18 mouse cellular contexts compared by ENCODE assay signal in the genomic region with DNA sequence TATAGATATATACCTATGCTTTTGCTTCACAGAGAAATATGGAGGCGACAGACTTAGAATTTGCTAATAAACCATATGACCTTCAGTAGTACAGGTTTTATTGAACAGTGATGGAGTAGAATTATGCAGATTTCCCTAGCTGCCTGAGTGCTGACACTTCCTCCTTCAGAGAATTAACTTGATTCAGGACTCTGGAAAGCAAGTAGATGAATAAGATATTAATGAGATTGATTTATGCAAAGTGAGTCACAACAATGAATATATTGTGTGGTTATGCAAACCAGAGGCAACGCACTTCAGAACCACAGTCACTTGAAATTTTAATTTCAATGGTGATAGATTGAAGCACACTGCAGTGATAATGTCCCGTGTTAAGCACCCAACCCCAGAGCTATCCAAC.
DNase-seq lines count a peak whose midpoint lies in the region; ATAC-seq and TF ChIP-seq lines count a peak whose summit lies in the region.
"Had no signal": no experiment of that assay in that cellular context is flagged by ENCODE, and none has a peak within 500 bp of the region (broad histone marks: within the 10 kb centered on the region; RNA-seq: fewer than 3 reads in every experiment).

No protein-coding gene starts in this region.

- peaks cover 15% of the 10 kb centered on the region for H3K4me1 ChIP-seq in midbrain, embryonic 12.5 days
- H3K4me1 ChIP-seq in midbrain, embryonic 10.5 days, result 0 out of 2 replicates have a peak, but pooled peaks cover 9% of the 10 kb centered on the region
- H3K4me1 ChIP-seq in forebrain, embryonic 14.5 days (ENCODE audit: control insufficient read depth, insufficient read depth, low read length), result no peaks in the 10 kb centered on the region
- H3K4me1 ChIP-seq in hindbrain, embryonic 14.5 days (replicated peaks; ENCODE audit: control insufficient read depth, insufficient read depth, low read length), result no peaks in the 10 kb centered on the region
- H3K4me1 ChIP-seq in midbrain, embryonic 16.5 days (ENCODE audit: control insufficient read depth, insufficient read depth, low read length), result peaks cover 6% of the 10 kb centered on the region; the same call in 1 of the 2 replicates
- H3K4me1 ChIP-seq in stomach, postnatal 0 days (replicated peaks; ENCODE audit: control insufficient read depth, insufficient read depth), result no peaks in the 10 kb centered on the region
- H3K4me1 ChIP-seq: embryonic facial prominence, embryonic 10.5 days had no signal

- no peaks in the 10 kb centered on the region for H3K27me3 ChIP-seq in midbrain, embryonic 12.5 days
- no peaks in the 10 kb centered on the region for H3K27me3 ChIP-seq in midbrain, embryonic 10.5 days (ENCODE audit: low read depth, poor library complexity, severe bottlenecking)
- H3K27me3 ChIP-seq in forebrain, embryonic 14.5 days (replicated peaks; ENCODE audit: control insufficient read depth, insufficient read depth, low read length), result no peaks in the 10 kb centered on the region
- H3K27me3 ChIP-seq in hindbrain, embryonic 14.5 days (ENCODE audit: control insufficient read depth, insufficient read depth, low read length), result no peaks in the 10 kb centered on the region
- no peaks in the 10 kb centered on the region for H3K27me3 ChIP-seq in midbrain, embryonic 16.5 days (ENCODE audit: control insufficient read depth, insufficient read depth, low read depth, low read length)
- no peaks in the 10 kb centered on the region for H3K27me3 ChIP-seq in stomach, postnatal 0 days (ENCODE audit: control insufficient read depth, insufficient read depth, low read length)

- 62% methylated on average over 3 of the region's 3 CpGs for WGBS in midbrain, embryonic 12.5 days
- 82% methylated on average over 3 of the region's 3 CpGs for WGBS in midbrain, embryonic 10.5 days
- 45% methylated on average over 3 of the region's 3 CpGs for WGBS in forebrain, embryonic 14.5 days
- WGBS in hindbrain, embryonic 14.5 days, result 34% methylated on average over 3 of the region's 3 CpGs
- 52% methylated on average over 3 of the region's 3 CpGs for WGBS in midbrain, embryonic 16.5 days
- WGBS in stomach, postnatal 0 days, result 79% methylated on average over 3 of the region's 3 CpGs

- no peak for TF ChIP-seq EP300 in stomach, postnatal 0 days (optimal IDR thresholded peaks at IDR 0.05)

- TF ChIP-seq CTCF in stomach, postnatal 0 days (IDR thresholded peaks at IDR 0.05; ENCODE audit: low read depth), result no peak

- ATAC-seq in midbrain, embryonic 12.5 days (ENCODE audit: low FRiP score, low read depth), result peak; percentile 77
- peak; percentile 86 for ATAC-seq in forebrain, embryonic 14.5 days
- peak; percentile 53; the same call in 1 of the 2 replicates for ATAC-seq in hindbrain, embryonic 14.5 days (ENCODE audit: low FRiP score)
- ATAC-seq in midbrain, embryonic 16.5 days, result peak; percentile 73; the same call in 1 of the 2 replicates
- no peak for ATAC-seq in stomach, postnatal 0 days (ENCODE audit: low FRiP score, low TSS enrichment)

- H3K4me2 ChIP-seq in midbrain, embryonic 12.5 days (replicated peaks), result no peak overlapping the region
- no peak overlapping the region; the same call in 1 of the 2 replicates for H3K4me2 ChIP-seq in forebrain, embryonic 14.5 days (ENCODE audit: low read length)
- H3K4me2 ChIP-seq in hindbrain, embryonic 14.5 days (replicated peaks), result no peak overlapping the region
- no peak overlapping the region for H3K4me2 ChIP-seq in midbrain, embryonic 16.5 days (ENCODE audit: low read length)
- no peak overlapping the region for H3K4me2 ChIP-seq in stomach, postnatal 0 days (replicated peaks; ENCODE audit: low read depth)

- H3K4me3 ChIP-seq in midbrain, embryonic 12.5 days, result no peak overlapping the region
- no peak overlapping the region for H3K4me3 ChIP-seq in midbrain, embryonic 10.5 days
- H3K4me3 ChIP-seq in forebrain, embryonic 14.5 days (ENCODE audit: low read depth, low read length), result no peak overlapping the region
- H3K4me3 ChIP-seq in hindbrain, embryonic 14.5 days (replicated peaks; ENCODE audit: low read length), result no peak overlapping the region
- no peak overlapping the region for H3K4me3 ChIP-seq in midbrain, embryonic 16.5 days (ENCODE audit: low read depth, low read length)
- no peak overlapping the region for H3K4me3 ChIP-seq in stomach, postnatal 0 days (ENCODE audit: low read depth, low read length)
- H3K4me3 ChIP-seq: embryonic facial prominence, embryonic 10.5 days; layer of hippocampus, adult 2 months had no signal

- H3K27ac ChIP-seq in midbrain, embryonic 12.5 days (replicated peaks), result no peak overlapping the region
- H3K27ac ChIP-seq in midbrain, embryonic 10.5 days (replicated peaks), result no peak overlapping the region
- H3K27ac ChIP-seq in forebrain, embryonic 14.5 days (ENCODE audit: low read depth, low read length), result no peak overlapping the region
- no peak overlapping the region for H3K27ac ChIP-seq in hindbrain, embryonic 14.5 days
- 0 out of 2 replicates have a peak overlapping the region, but pooled peaks have one; percentile 4 for H3K27ac ChIP-seq in midbrain, embryonic 16.5 days (ENCODE audit: low read length)
- no peak overlapping the region for H3K27ac ChIP-seq in stomach, postnatal 0 days (replicated peaks)
- H3K27ac ChIP-seq: embryonic facial prominence, embryonic 10.5 days; layer of hippocampus, adult 2 months had no signal

- no peak for DNase-seq in midbrain, embryonic 10.5 days (ENCODE audit: low spot score)
- peak; percentile 52 for DNase-seq in forebrain, embryonic 14.5 days (ENCODE audit: low spot score)
- peak; percentile 23 for DNase-seq in hindbrain, embryonic 14.5 days (ENCODE audit: low spot score)
- no peak for DNase-seq in cerebellum, postnatal 10 days
- DNase-seq in kidney, adult 9 months, result no peak
- no peak for DNase-seq in stomach, postnatal 0 days (ENCODE audit: low spot score)
- DNase-seq: adrenal gland, postnatal 25 days; cerebellum, adult 9-10 months; gastrocnemius, postnatal 14 days; kidney, adult 2 months; kidney, postnatal 25 days; lung, postnatal 10 days; thymus, adult 2 months; thymus, postnatal 4 days had no signal

- H3K9ac ChIP-seq in midbrain, embryonic 12.5 days (replicated peaks), result no peak overlapping the region
- no peak overlapping the region for H3K9ac ChIP-seq in forebrain, embryonic 14.5 days (ENCODE audit: low read length)
- no peak overlapping the region for H3K9ac ChIP-seq in hindbrain, embryonic 14.5 days
- H3K9ac ChIP-seq in midbrain, embryonic 16.5 days (ENCODE audit: low read depth, low read length), result no peak overlapping the region
- H3K9ac ChIP-seq in stomach, postnatal 0 days (ENCODE audit: low read length), result no peak overlapping the region

- H3K9me3 ChIP-seq in midbrain, embryonic 12.5 days, result no peaks in the 10 kb centered on the region
- H3K9me3 ChIP-seq in midbrain, embryonic 10.5 days (replicated peaks), result no peaks in the 10 kb centered on the region
- no peaks in the 10 kb centered on the region for H3K9me3 ChIP-seq in forebrain, embryonic 14.5 days (replicated peaks; ENCODE audit: control insufficient read depth, low read length)
- no peaks in the 10 kb centered on the region for H3K9me3 ChIP-seq in hindbrain, embryonic 14.5 days (ENCODE audit: control insufficient read depth, low read length)
- no peaks in the 10 kb centered on the region for H3K9me3 ChIP-seq in midbrain, embryonic 16.5 days (replicated peaks; ENCODE audit: control insufficient read depth, low read length, poor library complexity, severe bottlenecking)
- no peaks in the 10 kb centered on the region for H3K9me3 ChIP-seq in stomach, postnatal 0 days (ENCODE audit: control insufficient read depth, low read length)
- H3K9me3 ChIP-seq: embryonic facial prominence, embryonic 10.5 days had no signal

- no peaks in the 10 kb centered on the region for H3K36me3 ChIP-seq in midbrain, embryonic 12.5 days
- no peaks in the 10 kb centered on the region for H3K36me3 ChIP-seq in midbrain, embryonic 10.5 days
- H3K36me3 ChIP-seq in forebrain, embryonic 14.5 days (ENCODE audit: control insufficient read depth, insufficient read depth, low read length), result no peaks in the 10 kb centered on the region
- no peaks in the 10 kb centered on the region for H3K36me3 ChIP-seq in hindbrain, embryonic 14.5 days (replicated peaks; ENCODE audit: control insufficient read depth, insufficient read depth)
- H3K36me3 ChIP-seq in midbrain, embryonic 16.5 days (ENCODE audit: control insufficient read depth, insufficient read depth, low read length), result no peaks in the 10 kb centered on the region
- H3K36me3 ChIP-seq in stomach, postnatal 0 days (ENCODE audit: control insufficient read depth, insufficient read depth, low read length), result no peaks in the 10 kb centered on the region
- H3K36me3 ChIP-seq: embryonic facial prominence, embryonic 10.5 days had no signal

Comparison
In these comparisons a context has a peak if more than half of its experiments do, and no peak if none do; other contexts are left out.
1. DNase-seq: peak in forebrain, embryonic 14.5 days (single experiment) and hindbrain, embryonic 14.5 days (single experiment); none in midbrain, embryonic 10.5 days (single experiment), cerebellum, postnatal 10 days (0 of 2), kidney, adult 9 months (single experiment) and stomach, postnatal 0 days (single experiment).